Mouse (Mus musculus) heart, postnatal 0 days (tissue): ENCODE data around the gene Plk5. TPM values are rescaled to one million over a fixed set of nuclear protein-coding genes. Genes with fewer than 3 reads are reported as not detected.

Experiments
- ATAC-seq: fragments of 200-750 bp; cut with Nextera tagmentation; 2 replicates; pipeline ENCODE4 v1.8.0; 2017; ENCODE audit warnings: low read depth, moderate number of reproducible peaks, moderate library complexity; ENCODE audit not compliant: insufficient read depth
- DNase-seq: peaks from one replicate; pipeline ENCODE4 v3.0.0-alpha.2; 2016; ENCODE audit warnings: low spot score
- H3K27ac ChIP-seq: fragments of 300-500 bp; sonication (generic); 2 replicates; pipeline ENCODE4 v1.5.1; 2014; ENCODE audit warnings: low read depth, mild to moderate bottlenecking
- H3K27me3 ChIP-seq: fragments of 300-500 bp; sonication (generic); 2 replicates; pipeline ENCODE4 v1.6.1; 2014; ENCODE audit warnings: low read length, mixed read lengths; ENCODE audit not compliant: control insufficient read depth, insufficient read depth
- H3K36me3 ChIP-seq: fragments of 300-500 bp; sonication (generic); replicated peaks from 2 replicates; pipeline ENCODE4 v1.6.1; 2014; ENCODE audit warnings: low read length, mixed read lengths; ENCODE audit not compliant: control insufficient read depth, insufficient read depth
- H3K4me1 ChIP-seq: fragments of 300-500 bp; sonication (generic); 2 replicates; pipeline ENCODE4 v1.6.1; 2014; ENCODE audit warnings: antibody characterized with exemption; ENCODE audit not compliant: control insufficient read depth, insufficient read depth
- H3K4me2 ChIP-seq: fragments of 300-500 bp; sonication (generic); 2 replicates; pipeline ENCODE4 v1.6.1; 2014; ENCODE audit warnings: low read depth, mild to moderate bottlenecking, low read length, moderate library complexity
- H3K4me3 ChIP-seq: fragments of 300-500 bp; sonication (generic); 2 replicates; pipeline ENCODE4 v1.5.1; 2014; ENCODE audit warnings: low read depth, low read length
- H3K9ac ChIP-seq: fragments of 300-500 bp; sonication (generic); replicated peaks from 2 replicates; pipeline ENCODE4 v1.6.1; 2014; ENCODE audit warnings: low read depth, low read length, mixed read lengths
- H3K9me3 ChIP-seq: fragments of 300-500 bp; sonication (generic); replicated peaks from 2 replicates; pipeline ENCODE4 v1.6.1; 2016; ENCODE audit warnings: low read length; ENCODE audit not compliant: control insufficient read depth
- CTCF ChIP-seq: IDR thresholded peaks from 2 replicates; pipeline ENCODE4 v1.5.1; 2016; ENCODE audit warnings: antibody characterized with exemption, control low read depth, low read depth
- EP300 ChIP-seq: IDR thresholded peaks from 2 replicates; pipeline ENCODE4 v1.6.1; 2016; ENCODE audit warnings: antibody characterized with exemption, low read depth
- WGBS: fragments of 180-500 bp; shearing (Covaris S2); extraction: QIAGEN DNeasy Blood & Tissue Kit; methylation state at CpG from one replicate; pipeline ENCODE4 v1.1.7; 2014; 5-methylcytosine and 5-hydroxymethylcytosine counted together
- microRNA-seq: library from miRNA; unstranded; fragments of <30 nt; microRNA quantifications from one replicate; pipeline ENCODE4, GENCODE M21; 2016
- polyA plus RNA-seq: library from polyadenylated mRNA; unstranded; fragments of >200 nt; fragmentation: Nextera tagmentation; extraction: Ambion mirVana; gene quantifications from 2 replicates; pipeline ENCODE4 v1.2.1, GENCODE M21; 2015
- total RNA-seq: library from RNA; depleted of rRNA; stranded (reverse); fragments of >200 nt; gene quantifications from 2 replicates; pipeline ENCODE4 v1.2.3, GENCODE M21; 2014; ENCODE audit warnings: low replicate concordance; rRNA removed

The Plk5 gene
- total and polyA plus RNA-seq, 2 experiments from 2014 or later: 0.05 to 1.7 TPM

- H3K4me3 ChIP-seq: peak overlapping the region; percentile 84
- 42% methylated on average over 10 of the region's 10 CpGs for WGBS
- H3K4me1 ChIP-seq: peaks cover 18% of the 10 kb centered on the region
- no peak for ATAC-seq
- no peak for DNase-seq
- H3K36me3 ChIP-seq: peaks cover 52% of the 10 kb centered on the region
- H3K27me3 ChIP-seq: no peaks in the 10 kb centered on the region
- no peaks in the 10 kb centered on the region for H3K9me3 ChIP-seq
- TF ChIP-seq CTCF (peak; percentile 16; the same call in 1 of the 2 replicates), EP300 (no peak)
- peak overlapping the region; percentile 88 for H3K27ac ChIP-seq
- peak overlapping the region; percentile 87 for H3K9ac ChIP-seq
- H3K4me2 ChIP-seq: peak overlapping the region; percentile 82
Measured at GRCm38 (mm10) chr10:80405481-80406173, 49.4 kb downstream of the Plk5 start.

- peak; percentile 97 for DNase-seq
- Histone ChIP-seq H3K9ac (peak within 1 kb of the TSS; percentile 87), H3K4me1 (peaks cover 18% of the 10 kb centered on the region), H3K27me3 (no peaks in the 10 kb centered on the region), H3K36me3 (peaks cover 57% of the 10 kb centered on the region), H3K27ac (peak within 1 kb of the TSS; percentile 88), H3K9me3 (no peaks in the 10 kb centered on the region), H3K4me3 (peak within 1 kb of the TSS; percentile 84), H3K4me2 (peak within 1 kb of the TSS; percentile 82)
- TF ChIP-seq EP300 (no peak), CTCF (no peak)
- WGBS: 1% methylated on average over 27 of the region's 27 CpGs
- peak; percentile 84 for ATAC-seq
Measured at GRCm38 (mm10) chr10:80406684-80407501, 50.6 kb downstream of the Plk5 start, which contains the start of gene Uqcr11. Gene Uqcr11, minus strand, starts transcription at chr10:80406830.

- H3K4me2 ChIP-seq: no peak overlapping the region
- DNase-seq (no peak), ATAC-seq (no peak)
- H3K9me3 ChIP-seq: no peaks in the 10 kb centered on the region
- TF ChIP-seq CTCF (no peak), EP300 (no peak)
- peaks cover 56% of the 10 kb centered on the region for H3K36me3 ChIP-seq
- H3K27me3 ChIP-seq: no peaks in the 10 kb centered on the region
- H3K4me3 ChIP-seq: no peak overlapping the region
- H3K4me1 ChIP-seq: peaks cover 18% of the 10 kb centered on the region
- WGBS: 47% methylated on average over 4 of the region's 4 CpGs
- no peak overlapping the region for H3K27ac ChIP-seq
- H3K9ac ChIP-seq: peak overlapping the region; percentile 87; the same call in 1 of the 2 replicates
Measured at GRCm38 (mm10) chr10:80407924-80408323, 51.7 kb downstream of the Plk5 start.

GRCm38 (mm10) chr10:80412656-80413541 is 56.6 kb downstream of the Plk5 start:
- no peaks in the 10 kb centered on the region for H3K9me3 ChIP-seq
- ATAC-seq (peak; percentile 52), DNase-seq (no peak)
- no peak overlapping the region for H3K4me2 ChIP-seq
- peak overlapping the region; percentile 30; the same call in 1 of the 2 replicates for H3K27ac ChIP-seq
- no peaks in the 10 kb centered on the region for H3K27me3 ChIP-seq
- no peak overlapping the region for H3K9ac ChIP-seq
- no peak overlapping the region for H3K4me3 ChIP-seq
- WGBS: 79% methylated on average over 41 of the region's 44 CpGs
- no peaks in the 10 kb centered on the region for H3K4me1 ChIP-seq
- no peak for TF ChIP-seq CTCF
- H3K36me3 ChIP-seq: peaks cover 87% of the 10 kb centered on the region

Small RNA genes lying within 50 kb of the gene (microRNA-seq; reads per million reads assigned to microRNA genes)
- gene Gm22721: not detected

Other genes with a start within 250 kb of the Plk5 start
- 40.3 and 57.4 TPM in 2 replicates for gene Stk11, start 240.7 kb upstream of the Plk5 start, total RNA-seq
- gene Stk11, start 240.7 kb upstream of the Plk5 start, polyA plus RNA-seq: 10.6 and 10.8 TPM in 2 replicates
- 970 and 972 TPM in 2 replicates for gene Atp5d, start 217.8 kb upstream of the Plk5 start, total RNA-seq
- gene Atp5d, start 217.8 kb upstream of the Plk5 start, polyA plus RNA-seq: 1,858 and 1,876 TPM in 2 replicates
- 2.8 and 5.9 TPM in 2 replicates for gene Cbarp, start 215.6 kb upstream of the Plk5 start, total RNA-seq
- 1.0 and 1.1 TPM in 2 replicates for gene Cbarp, start 215.6 kb upstream of the Plk5 start, polyA plus RNA-seq
- gene Midn, start 208.2 kb upstream of the Plk5 start, total RNA-seq: 100 and 122 TPM in 2 replicates
- 12.4 and 15.8 TPM in 2 replicates for gene Midn, start 208.2 kb upstream of the Plk5 start, polyA plus RNA-seq
- 121 and 163 TPM in 2 replicates for gene Cirbp, start 190.5 kb upstream of the Plk5 start, total RNA-seq
- gene Cirbp, start 190.5 kb upstream of the Plk5 start, polyA plus RNA-seq: 208 and 330 TPM in 2 replicates
- gene 1600002K03Rik, start 183.5 kb upstream of the Plk5 start, total RNA-seq: 0.66 and 8.9 TPM in 2 replicates
- gene 1600002K03Rik, start 183.5 kb upstream of the Plk5 start, polyA plus RNA-seq: 4.6 and 5.7 TPM in 2 replicates
- 2.4 and 3.0 TPM in 2 replicates for gene Efna2, start 177.0 kb upstream of the Plk5 start, total RNA-seq
- 3.3 and 3.7 TPM in 2 replicates for gene Efna2, start 177.0 kb upstream of the Plk5 start, polyA plus RNA-seq
- 41.4 and 59.7 TPM in 2 replicates for gene Mum1, start 130.0 kb upstream of the Plk5 start, total RNA-seq
- 18.4 and 22.9 TPM in 2 replicates for gene Mum1, start 130.0 kb upstream of the Plk5 start, polyA plus RNA-seq
- 838 and 847 TPM in 2 replicates for gene Ndufs7, start 107.3 kb upstream of the Plk5 start, total RNA-seq
- gene Ndufs7, start 107.3 kb upstream of the Plk5 start, polyA plus RNA-seq: 1,203 and 1,284 TPM in 2 replicates
- gene Gamt, start 95.4 kb upstream of the Plk5 start, total RNA-seq: 27.2 and 27.7 TPM in 2 replicates
- gene Gamt, start 95.4 kb upstream of the Plk5 start, polyA plus RNA-seq: 22.8 and 25.7 TPM in 2 replicates
- 88.9 and 96.2 TPM in 2 replicates for gene Dazap1, start 95.0 kb upstream of the Plk5 start, total RNA-seq
- 24.8 and 30.3 TPM in 2 replicates for gene Dazap1, start 95.0 kb upstream of the Plk5 start, polyA plus RNA-seq
- gene Rps15, start 64.0 kb upstream of the Plk5 start, total RNA-seq: 1,030 and 1,317 TPM in 2 replicates
- gene Rps15, start 64.0 kb upstream of the Plk5 start, polyA plus RNA-seq: 499 and 510 TPM in 2 replicates
- 1.4 and 3.4 TPM in 2 replicates for gene Apc2, start 60.5 kb upstream of the Plk5 start, total RNA-seq
- 0.77 and 0.83 TPM in 2 replicates for gene Apc2, start 60.5 kb upstream of the Plk5 start, polyA plus RNA-seq
- gene 2310011J03Rik, start 35.9 kb upstream of the Plk5 start, total RNA-seq: 13.5 and 41.4 TPM in 2 replicates
- gene 2310011J03Rik, start 35.9 kb upstream of the Plk5 start, polyA plus RNA-seq: 35.2 and 37.4 TPM in 2 replicates
- gene Pcsk4, start 27.0 kb upstream of the Plk5 start, total RNA-seq: not detected in 2 replicates
- 2.0 and 2.1 TPM in 2 replicates for gene Pcsk4, start 27.0 kb upstream of the Plk5 start, polyA plus RNA-seq
- gene Reep6, start 26.5 kb upstream of the Plk5 start, total RNA-seq: not detected in 2 replicates
- gene Reep6, start 26.5 kb upstream of the Plk5 start, polyA plus RNA-seq: 0.85 and 1.0 TPM in 2 replicates
- 18.5 and 34.6 TPM in 2 replicates for gene Adamtsl5, start 8.0 kb upstream of the Plk5 start, total RNA-seq
- gene Adamtsl5, start 8.0 kb upstream of the Plk5 start, polyA plus RNA-seq: 12.6 and 14.6 TPM in 2 replicates
- gene Mex3d, start 31.2 kb downstream of the Plk5 start, total RNA-seq: 20.0 and 26.4 TPM in 2 replicates
- gene Mex3d, start 31.2 kb downstream of the Plk5 start, polyA plus RNA-seq: 2.2 and 2.9 TPM in 2 replicates
- gene Mbd3, start 43.1 kb downstream of the Plk5 start, total RNA-seq: 35.1 and 35.3 TPM in 2 replicates
- gene Mbd3, start 43.1 kb downstream of the Plk5 start, polyA plus RNA-seq: 75.6 and 78.0 TPM in 2 replicates
- 1,589 and 2,020 TPM in 2 replicates for gene Uqcr11, start 50.4 kb downstream of the Plk5 start, total RNA-seq
- gene Uqcr11, start 50.4 kb downstream of the Plk5 start, polyA plus RNA-seq: 3,128 and 3,343 TPM in 2 replicates
- 77.8 and 91.4 TPM in 2 replicates for gene Tcf3, start 77.2 kb downstream of the Plk5 start, total RNA-seq
- gene Tcf3, start 77.2 kb downstream of the Plk5 start, polyA plus RNA-seq: 20.1 and 20.6 TPM in 2 replicates
- not detected in 2 replicates for gene Onecut3, start 138.4 kb downstream of the Plk5 start, total RNA-seq
- not detected in 2 replicates for gene Onecut3, start 138.4 kb downstream of the Plk5 start, polyA plus RNA-seq
- gene Atp8b3, start 182.7 kb downstream of the Plk5 start, total RNA-seq: not detected in 2 replicates
- gene Atp8b3, start 182.7 kb downstream of the Plk5 start, polyA plus RNA-seq: not detected in 2 replicates
- gene Rexo1, start 205.1 kb downstream of the Plk5 start, total RNA-seq: 13.1 and 17.6 TPM in 2 replicates
- 7.6 TPM in 2 replicates for gene Rexo1, start 205.1 kb downstream of the Plk5 start, polyA plus RNA-seq
- gene Klf16, start 220.9 kb downstream of the Plk5 start, total RNA-seq: 9.3 TPM in 2 replicates
- gene Klf16, start 220.9 kb downstream of the Plk5 start, polyA plus RNA-seq: 3.1 and 3.5 TPM in 2 replicates
- gene Abhd17a, start 233.9 kb downstream of the Plk5 start, total RNA-seq: 194 and 462 TPM in 2 replicates
- gene Abhd17a, start 233.9 kb downstream of the Plk5 start, polyA plus RNA-seq: 88.2 and 88.6 TPM in 2 replicates
- 25.8 and 44.5 TPM in 2 replicates for gene Scamp4, start 246.4 kb downstream of the Plk5 start, total RNA-seq
- gene Scamp4, start 246.4 kb downstream of the Plk5 start, polyA plus RNA-seq: 39.2 and 39.8 TPM in 2 replicates
- 1.6 and 4.5 TPM in 2 replicates for gene Adat3, start 246.4 kb downstream of the Plk5 start, total RNA-seq
- 1.8 and 2.7 TPM in 2 replicates for gene Adat3, start 246.4 kb downstream of the Plk5 start, polyA plus RNA-seq
- gene Gm49322, start 249.6 kb downstream of the Plk5 start, total RNA-seq: 0.23 and 1.3 TPM in 2 replicates
- 0.33 and 0.38 TPM in 2 replicates for gene Gm49322, start 249.6 kb downstream of the Plk5 start, polyA plus RNA-seq